In genomic region chr11:53300330-53301166, GRCm38 (mm10) we compare ENCODE assay signal across 8 mouse cellular contexts. TPM values are rescaled to one million over a fixed set of nuclear protein-coding genes. Genes with fewer than 3 reads are reported as not detected.
DNase-seq lines count a peak whose midpoint lies in the region; ATAC-seq and TF ChIP-seq lines count a peak whose summit lies in the region.

TSS of gene Hspa4 (minus strand) at chr11:53300457.

- TF ChIP-seq EP300 in ES-Bruce4 (IDR thresholded peaks at IDR 0.05; ENCODE audit: insufficient read depth, low read depth, low read length): 0 out of 2 replicates have a peak, but pooled peaks have one; percentile 42
- TF ChIP-seq EP300 in liver, postnatal 0 days (IDR thresholded peaks at IDR 0.05; ENCODE audit: low read depth): peak; percentile 82

- intact Hi-C loops in heart, postnatal 10 days (cut with DNase I): no loop called here

- peak within 1 kb of the TSS; percentile 96 for H3K27ac ChIP-seq in ES-Bruce4 (ENCODE audit: insufficient read depth, low read length)
- H3K27ac ChIP-seq in forebrain, embryonic 13.5 days: peak within 1 kb of the TSS; percentile 96
- H3K27ac ChIP-seq in liver, postnatal 0 days (ENCODE audit: low read depth): peak within 1 kb of the TSS; percentile 99
- H3K27ac ChIP-seq in neural tube, embryonic 14.5 days (ENCODE audit: low read depth, low read length): peak within 1 kb of the TSS; percentile 96

- peak within 1 kb of the TSS; percentile 88 for H3K4me3 ChIP-seq in ES-Bruce4 (ENCODE audit: low read depth, low read length)
- peak within 1 kb of the TSS; percentile 98 for H3K4me3 ChIP-seq in forebrain, embryonic 13.5 days
- peak within 1 kb of the TSS; percentile 93 for H3K4me3 ChIP-seq in liver, postnatal 0 days (ENCODE audit: low read depth, low read length)
- H3K4me3 ChIP-seq in neural tube, embryonic 14.5 days (ENCODE audit: low read depth, low read length): peak within 1 kb of the TSS; percentile 97

- TF ChIP-seq CTCF in ES-Bruce4 (IDR thresholded peaks at IDR 0.05; ENCODE audit: low read depth, low read length): no peak
- no peak for TF ChIP-seq CTCF in liver, postnatal 0 days (IDR thresholded peaks at IDR 0.05; ENCODE audit: low read depth)

- H3K36me3 ChIP-seq in ES-Bruce4 (ENCODE audit: control insufficient read depth, insufficient read depth, low read length, poor library complexity, severe bottlenecking): peaks cover 28% of the 10 kb centered on the region
- H3K36me3 ChIP-seq in forebrain, embryonic 13.5 days (ENCODE audit: poor library complexity, severe bottlenecking): peaks cover 3% of the 10 kb centered on the region; the same call in 1 of the 2 replicates
- H3K36me3 ChIP-seq in liver, postnatal 0 days (replicated peaks; ENCODE audit: insufficient read depth, low read length): peaks cover 6% of the 10 kb centered on the region; the same call in 1 of the 2 replicates
- no peaks in the 10 kb centered on the region for H3K36me3 ChIP-seq in neural tube, embryonic 14.5 days (ENCODE audit: control insufficient read depth, insufficient read depth, low read length)

- H3K27me3 ChIP-seq in ES-Bruce4 (ENCODE audit: control insufficient read depth, insufficient read depth, low read length, poor library complexity, severe bottlenecking): no peaks in the 10 kb centered on the region
- no peaks in the 10 kb centered on the region for H3K27me3 ChIP-seq in forebrain, embryonic 13.5 days
- H3K27me3 ChIP-seq in liver, postnatal 0 days (ENCODE audit: insufficient read depth, low read length): no peaks in the 10 kb centered on the region
- H3K27me3 ChIP-seq in neural tube, embryonic 14.5 days (ENCODE audit: control insufficient read depth, insufficient read depth, low read length): no peaks in the 10 kb centered on the region

- H3K4me2 ChIP-seq in forebrain, embryonic 13.5 days: peak within 1 kb of the TSS; percentile 84
- peak within 1 kb of the TSS; percentile 86 for H3K4me2 ChIP-seq in liver, postnatal 0 days (ENCODE audit: low read depth, low read length)
- H3K4me2 ChIP-seq in neural tube, embryonic 14.5 days (ENCODE audit: low read depth, low read length): peak within 1 kb of the TSS; percentile 83

- peak; percentile 99 to 100 for DNase-seq in heart, postnatal 10 days
- DNase-seq in large intestine, adult 2 months (ENCODE audit: low read depth, low spot score): peak; percentile 98
- DNase-seq in liver, postnatal 0 days: peak; percentile 98
- DNase-seq in testis, postnatal 10 days (ENCODE audit: low spot score): peak; percentile 99

- H3K9me3 ChIP-seq in ES-Bruce4 (replicated peaks; ENCODE audit: control insufficient read depth, insufficient read depth, low read length, poor library complexity, severe bottlenecking): no peaks in the 10 kb centered on the region
- H3K9me3 ChIP-seq in forebrain, embryonic 13.5 days (replicated peaks): no peaks in the 10 kb centered on the region
- H3K9me3 ChIP-seq in liver, postnatal 0 days (ENCODE audit: low read length): no peaks in the 10 kb centered on the region
- H3K9me3 ChIP-seq in neural tube, embryonic 14.5 days (ENCODE audit: control insufficient read depth, low read length): no peaks in the 10 kb centered on the region

- ATAC-seq in cerebellum, adult (ENCODE audit: insufficient number of reproducible peaks, low FRiP score, low TSS enrichment): peak; percentile 92
- ATAC-seq in forebrain, embryonic 13.5 days: peak; percentile 98
- ATAC-seq in liver, postnatal 0 days: peak; percentile 93
- peak; percentile 98 for ATAC-seq in neural tube, embryonic 14.5 days (ENCODE audit: low read depth)

- H3K9ac ChIP-seq in ES-Bruce4 (ENCODE audit: low read depth, poor library complexity, severe bottlenecking): peak within 1 kb of the TSS; percentile 98
- H3K9ac ChIP-seq in forebrain, embryonic 13.5 days: peak within 1 kb of the TSS; percentile 98
- peak within 1 kb of the TSS; percentile 98 for H3K9ac ChIP-seq in liver, postnatal 0 days (replicated peaks)
- peak within 1 kb of the TSS; percentile 96 for H3K9ac ChIP-seq in neural tube, embryonic 14.5 days (replicated peaks; ENCODE audit: low read depth, low read length)

- WGBS in forebrain, embryonic 13.5 days: under 1% methylated on average over 58 of the region's 58 CpGs
- WGBS in large intestine, adult 2 months: under 1% methylated on average over 58 of the region's 58 CpGs
- WGBS in liver, postnatal 0 days (ENCODE audit: insufficient replicate concordance): 1% methylated on average over 56 of the region's 58 CpGs
- under 1% methylated on average over 57 of the region's 58 CpGs for WGBS in neural tube, embryonic 14.5 days

- TF ChIP-seq POLR2A in ES-Bruce4 (IDR thresholded peaks at IDR 0.05; ENCODE audit: insufficient read depth, low read length): peak; percentile 75

- no peaks in the 10 kb centered on the region for H3K4me1 ChIP-seq in ES-Bruce4 (ENCODE audit: control insufficient read depth, insufficient read depth, low read length)
- H3K4me1 ChIP-seq in forebrain, embryonic 13.5 days: peaks cover 33% of the 10 kb centered on the region
- peaks cover 31% of the 10 kb centered on the region for H3K4me1 ChIP-seq in liver, postnatal 0 days (ENCODE audit: insufficient read depth)
- peaks cover 19% of the 10 kb centered on the region for H3K4me1 ChIP-seq in neural tube, embryonic 14.5 days (ENCODE audit: control insufficient read depth, insufficient read depth, low read length)

RNA-seq across cellular contexts. Expression of gene Hspa4, which starts in this region (rescaled TPM):
- 545 and 634 TPM in 2 replicates for polyA plus RNA-seq in ES-Bruce4 (2011; ENCODE audit: insufficient read depth, insufficient read length, low read depth, missing spikeins)
- 62.7 and 67.2 TPM in 2 replicates for polyA plus RNA-seq in forebrain, embryonic 13.5 days (2015; fragmentation: Nextera tagmentation; extraction: Ambion mirVana)
- 100 to 1,000 TPM; 128 to 136 TPM for total RNA-seq in heart, postnatal 10 days (2021)
- polyA plus RNA-seq in large intestine, adult 2 months (2012; rRNA removed): 16.4 and 23.4 TPM in 2 replicates
- 37.4 and 41.4 TPM in 2 replicates for polyA plus RNA-seq in liver, postnatal 0 days (2015; fragmentation: Nextera tagmentation; extraction: Ambion mirVana)
- 51.7 and 53.8 TPM in 2 replicates for polyA plus RNA-seq in neural tube, embryonic 14.5 days (2014; fragmentation: Nextera tagmentation; extraction: Ambion mirVana)

Comparison
In these comparisons a context has a peak if more than half of its experiments do, and no peak if none do; other contexts are left out.
1. Peak in every context shown above with its lines: DNase-seq, ATAC-seq, H3K4me3 ChIP-seq and H3K27ac ChIP-seq.